Comparison of ENCODE assay signal across 12 mouse cellular contexts in the genomic region with DNA sequence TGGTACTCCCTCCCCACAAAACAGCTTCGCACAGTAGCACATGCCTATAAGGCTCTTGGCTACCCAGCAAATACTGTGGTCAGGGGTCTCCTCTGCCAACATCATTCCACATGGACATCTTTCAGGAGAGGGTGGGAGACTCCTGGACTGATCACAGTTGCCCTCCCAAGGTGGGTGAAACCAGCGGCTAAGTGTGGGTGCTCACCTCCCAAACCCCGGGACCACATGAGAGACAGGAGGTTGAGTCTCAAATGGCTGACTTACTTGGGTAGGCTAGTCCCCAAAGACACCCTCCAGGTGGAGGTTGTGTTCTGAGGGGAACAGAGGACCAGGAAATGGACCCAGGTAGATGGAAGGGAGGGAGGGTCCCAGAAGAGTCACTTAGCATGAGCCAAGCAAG. TPM values are rescaled to one million over a fixed set of nuclear protein-coding genes. Genes with fewer than 3 reads are reported as not detected.
A peak's percentile ranks its signal among the peaks of the same experiment; 100 is the strongest.
DNase-seq lines count a peak whose midpoint lies in the region; ATAC-seq and TF ChIP-seq lines count a peak whose summit lies in the region.
"Had no signal": no experiment of that assay in that cellular context is flagged by ENCODE, and none has a peak within 500 bp of the region (broad histone marks: within the 10 kb centered on the region; RNA-seq: fewer than 3 reads in every experiment).

No protein-coding gene starts in this region.

- TF ChIP-seq CTCF in lung, postnatal 0 days (IDR thresholded peaks at IDR 0.05) = no peak

- H3K4me3 ChIP-seq in heart, embryonic 13.5 days = no peak overlapping the region; the same call in 1 of the 2 replicates
- H3K4me3 ChIP-seq in lung, postnatal 0 days (ENCODE audit: low read depth, low read length) = no peak overlapping the region
- no peak overlapping the region for H3K4me3 ChIP-seq in intestine, embryonic 16.5 days (ENCODE audit: low read length)
- no peak overlapping the region; the same call in 1 of the 2 replicates for H3K4me3 ChIP-seq in stomach, embryonic 16.5 days (replicated peaks; ENCODE audit: low read length)

- ATAC-seq in heart, embryonic 13.5 days (ENCODE audit: extremely low read depth, insufficient number of reproducible peaks, low FRiP score, low TSS enrichment) = no peak
- no peak for ATAC-seq in lung, postnatal 0 days
- no peak for ATAC-seq in intestine, embryonic 16.5 days
- ATAC-seq in stomach, embryonic 16.5 days (ENCODE audit: insufficient read depth, low FRiP score) = no peak
- ATAC-seq: CD4-positive, CD25-positive, alpha-beta regulatory T cell, adult 4 months had no signal

- H3K9ac ChIP-seq in heart, embryonic 13.5 days = peak overlapping the region; percentile 77
- no peak overlapping the region for H3K9ac ChIP-seq in lung, postnatal 0 days (replicated peaks; ENCODE audit: low read depth)
- peak overlapping the region; percentile 67 for H3K9ac ChIP-seq in intestine, embryonic 16.5 days (ENCODE audit: low read depth, low read length)
- H3K9ac ChIP-seq in stomach, embryonic 16.5 days (ENCODE audit: low read length) = peak overlapping the region; percentile 71

- peak overlapping the region; percentile 59 for H3K4me2 ChIP-seq in heart, embryonic 13.5 days
- H3K4me2 ChIP-seq in lung, postnatal 0 days (replicated peaks; ENCODE audit: low read depth, low read length) = no peak overlapping the region
- peak overlapping the region; percentile 52; the same call in 1 of the 2 replicates for H3K4me2 ChIP-seq in intestine, embryonic 16.5 days (ENCODE audit: low read depth, low read length)
- H3K4me2 ChIP-seq in stomach, embryonic 16.5 days (ENCODE audit: low read depth, low read length) = peak overlapping the region; percentile 60

- H3K27me3 ChIP-seq in heart, embryonic 13.5 days (replicated peaks) = no peaks in the 10 kb centered on the region
- no peaks in the 10 kb centered on the region for H3K27me3 ChIP-seq in lung, postnatal 0 days (replicated peaks; ENCODE audit: insufficient read depth, low read length)
- no peaks in the 10 kb centered on the region; the same call in 1 of the 2 replicates for H3K27me3 ChIP-seq in intestine, embryonic 16.5 days (replicated peaks; ENCODE audit: control insufficient read depth, insufficient read depth, low read length)
- no peaks in the 10 kb centered on the region for H3K27me3 ChIP-seq in stomach, embryonic 16.5 days (ENCODE audit: control insufficient read depth, insufficient read depth, low read length)

- intact Hi-C loops in heart, postnatal 10 days (cut with DNase I) = no loop called here

- no peak for DNase-seq in heart, postnatal 10 days
- no peak for DNase-seq in lung, postnatal 0 days (ENCODE audit: low spot score)
- DNase-seq in lung, adult 18-20 months = no peak
- no peak for DNase-seq in urinary bladder, postnatal 10 days (ENCODE audit: low spot score)
- no peak for DNase-seq in retina, embryonic 14.5 days (ENCODE audit: low spot score)
- DNase-seq: adrenal gland, postnatal 14 days; thymus, postnatal 14 days had no signal

- 40% methylated on average over 3 of the region's 3 CpGs for WGBS in heart, embryonic 13.5 days
- WGBS in lung, postnatal 0 days = 49% methylated on average over 3 of the region's 3 CpGs
- 57% methylated on average over 3 of the region's 3 CpGs for WGBS in intestine, embryonic 16.5 days
- 49% methylated on average over 3 of the region's 3 CpGs for WGBS in stomach, embryonic 16.5 days

- H3K36me3 ChIP-seq in heart, embryonic 13.5 days = peaks cover 6% of the 10 kb centered on the region
- no peaks in the 10 kb centered on the region for H3K36me3 ChIP-seq in lung, postnatal 0 days (ENCODE audit: insufficient read depth, low read length)
- H3K36me3 ChIP-seq in intestine, embryonic 16.5 days (ENCODE audit: control insufficient read depth, insufficient read depth, low read length) = peaks cover 8% of the 10 kb centered on the region; the same call in 1 of the 2 replicates
- peaks cover 5% of the 10 kb centered on the region; the same call in 1 of the 2 replicates for H3K36me3 ChIP-seq in stomach, embryonic 16.5 days (ENCODE audit: control insufficient read depth, insufficient read depth, low read length)

- H3K27ac ChIP-seq in heart, embryonic 13.5 days (replicated peaks) = peak overlapping the region; percentile 89
- H3K27ac ChIP-seq in lung, postnatal 0 days (ENCODE audit: low read length) = peak overlapping the region; percentile 83
- peak overlapping the region; percentile 94 for H3K27ac ChIP-seq in intestine, embryonic 16.5 days (ENCODE audit: low read length)
- peak overlapping the region; percentile 99 for H3K27ac ChIP-seq in stomach, embryonic 16.5 days (ENCODE audit: low read length)

- peaks cover 96% of the 10 kb centered on the region for H3K4me1 ChIP-seq in heart, embryonic 13.5 days
- peaks cover 36% of the 10 kb centered on the region; the same call in 1 of the 2 replicates for H3K4me1 ChIP-seq in lung, postnatal 0 days (ENCODE audit: insufficient read depth, low read depth, low read length)
- H3K4me1 ChIP-seq in intestine, embryonic 16.5 days (ENCODE audit: control insufficient read depth, insufficient read depth, low read length) = peaks cover 94% of the 10 kb centered on the region
- H3K4me1 ChIP-seq in stomach, embryonic 16.5 days (ENCODE audit: control insufficient read depth, insufficient read depth, low read length) = peaks cover 88% of the 10 kb centered on the region

- no peaks in the 10 kb centered on the region for H3K9me3 ChIP-seq in heart, embryonic 13.5 days
- no peaks in the 10 kb centered on the region for H3K9me3 ChIP-seq in lung, postnatal 0 days (ENCODE audit: low read length)
- no peaks in the 10 kb centered on the region for H3K9me3 ChIP-seq in intestine, embryonic 16.5 days (ENCODE audit: control insufficient read depth, low read length)
- H3K9me3 ChIP-seq in stomach, embryonic 16.5 days (replicated peaks; ENCODE audit: control insufficient read depth, low read length) = no peaks in the 10 kb centered on the region

- TF ChIP-seq EP300 in lung, postnatal 0 days (IDR thresholded peaks at IDR 0.05) = no peak

RNA-seq across cellular contexts. Expression of gene Tead3, which starts 5.9 kb away (rescaled TPM):
- polyA plus RNA-seq in heart, embryonic 13.5 days (2015; fragmentation: Nextera tagmentation; extraction: Ambion mirVana) = 5.9 and 7.3 TPM in 2 replicates
- total RNA-seq in heart, postnatal 10 days (2021) = 10 to 100 TPM; 15.3 to 19.3 TPM
- 9.7 and 11.4 TPM in 2 replicates for polyA plus RNA-seq in lung, postnatal 0 days (2015; fragmentation: Nextera tagmentation; extraction: Ambion mirVana)
- 8.5 and 9.3 TPM in 2 replicates for polyA plus RNA-seq in intestine, embryonic 16.5 days (2015; fragmentation: Nextera tagmentation; extraction: Ambion mirVana)
- 11.8 and 12.3 TPM in 2 replicates for polyA plus RNA-seq in stomach, embryonic 16.5 days (2015; fragmentation: Nextera tagmentation; extraction: Ambion mirVana)
- polyA plus RNA-seq: CD4-positive, CD25-positive, alpha-beta regulatory T cell, adult 4 months had no signal

RNA-seq across cellular contexts. Expression of gene Rpl10a, which starts 16.4 kb away (rescaled TPM):
- 389 and 419 TPM in 2 replicates for polyA plus RNA-seq in heart, embryonic 13.5 days (2015; fragmentation: Nextera tagmentation; extraction: Ambion mirVana)
- 100 to 1,000 TPM; 584 to 595 TPM for total RNA-seq in heart, postnatal 10 days (2021)
- polyA plus RNA-seq in lung, postnatal 0 days (2015; fragmentation: Nextera tagmentation; extraction: Ambion mirVana) = 446 and 458 TPM in 2 replicates
- 591 and 604 TPM in 2 replicates for polyA plus RNA-seq in intestine, embryonic 16.5 days (2015; fragmentation: Nextera tagmentation; extraction: Ambion mirVana)
- 538 and 564 TPM in 2 replicates for polyA plus RNA-seq in stomach, embryonic 16.5 days (2015; fragmentation: Nextera tagmentation; extraction: Ambion mirVana)

RNA-seq across cellular contexts. Expression of gene Tulp1, which starts 20.4 kb away (rescaled TPM):
- polyA plus RNA-seq in heart, embryonic 13.5 days (2015; fragmentation: Nextera tagmentation; extraction: Ambion mirVana) = 4.1 TPM in 2 replicates
- total RNA-seq in heart, postnatal 10 days (2021) = under 1 TPM; 0.86 to 0.94 TPM
- 18.1 and 22.7 TPM in 2 replicates for polyA plus RNA-seq in lung, postnatal 0 days (2015; fragmentation: Nextera tagmentation; extraction: Ambion mirVana)
- polyA plus RNA-seq in intestine, embryonic 16.5 days (2015; fragmentation: Nextera tagmentation; extraction: Ambion mirVana) = 3.0 and 3.6 TPM in 2 replicates
- 4.6 and 5.4 TPM in 2 replicates for polyA plus RNA-seq in stomach, embryonic 16.5 days (2015; fragmentation: Nextera tagmentation; extraction: Ambion mirVana)
- total RNA-seq: adrenal gland, postnatal 14 days; megakaryocyte progenitor cell, adult 5-6 weeks had no signal

RNA-seq across cellular contexts. Expression of gene Fance, which starts 31.4 kb away (rescaled TPM):
- polyA plus RNA-seq in heart, embryonic 13.5 days (2015; fragmentation: Nextera tagmentation; extraction: Ambion mirVana) = 19.3 and 22.2 TPM in 2 replicates
- 10 to 100 TPM; 16.9 to 18.2 TPM for total RNA-seq in heart, postnatal 10 days (2021)
- 21.8 and 24.3 TPM in 2 replicates for polyA plus RNA-seq in lung, postnatal 0 days (2015; fragmentation: Nextera tagmentation; extraction: Ambion mirVana)
- 20.2 and 21.8 TPM in 2 replicates for polyA plus RNA-seq in intestine, embryonic 16.5 days (2015; fragmentation: Nextera tagmentation; extraction: Ambion mirVana)
- polyA plus RNA-seq in stomach, embryonic 16.5 days (2015; fragmentation: Nextera tagmentation; extraction: Ambion mirVana) = 19.0 and 20.4 TPM in 2 replicates
